Mouse (Mus musculus) erythroblast, embryonic 14.5 days (primary cell): ENCODE results near the gene Tnni3.
"Not testable (repeated sequence)": the region's sequence is repeated elsewhere in the genome, so short reads cannot be mapped to it uniquely, and the experiment has no call there.

Experiments
- GATA1 ChIP-seq: IDR thresholded peaks from 2 replicates; pipeline ENCODE4 v1.6.1; 2012; ENCODE audit warnings: low read length, inconsistent platforms, mixed read lengths
- TAL1 ChIP-seq: IDR thresholded peaks from 3 replicates; pipeline ENCODE4 v1.6.1; 2012; ENCODE audit warnings: low read length, inconsistent platforms, mixed read lengths

DNA sequence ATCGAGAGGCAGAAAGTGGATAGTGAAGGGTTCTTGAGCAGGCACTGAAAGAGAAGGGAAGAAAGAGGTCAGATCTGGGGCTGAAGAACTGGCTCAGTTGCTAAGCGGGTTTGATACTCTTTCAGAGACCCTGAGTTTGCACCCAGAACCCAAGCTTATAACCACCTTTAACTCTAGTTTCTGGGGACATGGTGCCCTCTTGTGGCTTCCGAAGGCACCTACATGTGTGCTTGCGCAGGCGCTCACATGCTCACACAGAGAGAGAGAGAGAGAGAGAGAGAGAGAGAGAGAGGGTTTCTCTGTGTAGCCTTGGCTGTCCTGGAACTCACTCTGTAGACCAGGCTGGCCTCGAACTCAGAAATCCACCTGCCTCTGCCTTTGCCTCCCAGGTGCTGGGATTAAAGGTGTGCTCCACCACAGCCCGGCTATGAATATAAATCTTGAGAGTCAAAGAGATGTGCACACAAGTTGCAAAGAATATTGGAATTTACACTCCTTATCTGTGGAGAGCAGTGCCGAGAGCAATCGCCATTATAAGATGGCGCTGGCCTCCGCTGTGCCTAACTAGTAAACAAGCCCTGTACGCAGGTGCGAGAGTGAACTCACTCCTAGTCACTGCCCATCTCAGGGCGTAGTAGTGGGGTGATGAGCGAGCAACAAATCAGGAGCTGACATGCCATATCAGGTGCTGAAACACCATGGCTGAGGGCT is at the start of gene Tnni3:
- TF ChIP-seq GATA1, TAL1: not testable (repeated sequence)
